Mouse (Mus musculus): ENCODE measurements at regions not wholly inside any gene's neighbourhood (a gene's known extent, or its start where the extent isn't known, plus 50 kb on each side); places are given as distances from the start of the nearest gene placed in this dataset.

- H3K27me3 ChIP-seq (ENCODE audit: control insufficient read depth, insufficient read depth, low read length) = no peaks in the 10 kb centered on the region
- H3K4me3 ChIP-seq (ENCODE audit: low read depth, low read length) = no peak overlapping the region
- no peaks in the 10 kb centered on the region for H3K36me3 ChIP-seq (ENCODE audit: control insufficient read depth, insufficient read depth, low read length)
- H3K27ac ChIP-seq (ENCODE audit: low read depth, low read length) = no peak overlapping the region
- no peak overlapping the region for H3K4me2 ChIP-seq
- no peaks in the 10 kb centered on the region for H3K4me1 ChIP-seq (ENCODE audit: control insufficient read depth, insufficient read depth, low read length)
- no peak for ATAC-seq (replicated peaks; ENCODE audit: insufficient number of reproducible peaks, low FRiP score, low TSS enrichment)
- no peaks in the 10 kb centered on the region for H3K9me3 ChIP-seq (replicated peaks; ENCODE audit: control insufficient read depth, low read length)
- H3K9ac ChIP-seq (ENCODE audit: low read depth, low read length) = no peak overlapping the region
- WGBS (ENCODE audit: insufficient replicate concordance) = 72% methylated on average over 5 of the region's 5 CpGs
Measured at GRCm38 (mm10) chr8:34613138-34613537, 501.6 kb upstream of the Gm10131 start.

GRCm38 (mm10) chr8:34612396-34612795 lies 500.9 kb upstream of the Gm10131 start:
- WGBS (ENCODE audit: insufficient replicate concordance) = 70% methylated on average over 3 of the region's 3 CpGs
- no peaks in the 10 kb centered on the region for H3K27me3 ChIP-seq (ENCODE audit: control insufficient read depth, insufficient read depth, low read length)

GRCm38 (mm10) chr8:34610186-34610585 lies 498.6 kb upstream of the Gm10131 start:
- Histone ChIP-seq H3K9me3 (replicated peaks; ENCODE audit: control insufficient read depth, low read length) (no peaks in the 10 kb centered on the region), H3K4me1 (ENCODE audit: control insufficient read depth, insufficient read depth, low read length) (no peaks in the 10 kb centered on the region), H3K4me2 (no peak overlapping the region), H3K9ac (ENCODE audit: low read depth, low read length) (no peak overlapping the region), H3K36me3 (ENCODE audit: control insufficient read depth, insufficient read depth, low read length) (no peaks in the 10 kb centered on the region), H3K4me3 (ENCODE audit: low read depth, low read length) (no peak overlapping the region), H3K27me3 (ENCODE audit: control insufficient read depth, insufficient read depth, low read length) (no peaks in the 10 kb centered on the region), H3K27ac (ENCODE audit: low read depth, low read length) (no peak overlapping the region)
- ATAC-seq (replicated peaks; ENCODE audit: insufficient number of reproducible peaks, low FRiP score, low TSS enrichment) = no peak

More at GRCm38 (mm10) chr8:34612396-34612795, 500.9 kb upstream of the Gm10131 start:
- Histone ChIP-seq H3K9me3 (replicated peaks; ENCODE audit: control insufficient read depth, low read length) (no peaks in the 10 kb centered on the region), H3K4me1 (ENCODE audit: control insufficient read depth, insufficient read depth, low read length) (no peaks in the 10 kb centered on the region), H3K4me3 (ENCODE audit: low read depth, low read length) (no peak overlapping the region), H3K4me2 (no peak overlapping the region), H3K9ac (ENCODE audit: low read depth, low read length) (no peak overlapping the region), H3K27ac (ENCODE audit: low read depth, low read length) (no peak overlapping the region), H3K36me3 (ENCODE audit: control insufficient read depth, insufficient read depth, low read length) (no peaks in the 10 kb centered on the region)
- ATAC-seq (replicated peaks; ENCODE audit: insufficient number of reproducible peaks, low FRiP score, low TSS enrichment) = no peak

- Histone ChIP-seq H3K4me1 (ENCODE audit: control insufficient read depth, insufficient read depth, low read length) (no peaks in the 10 kb centered on the region), H3K27ac (ENCODE audit: low read depth, low read length) (no peak overlapping the region), H3K27me3 (ENCODE audit: control insufficient read depth, insufficient read depth, low read length) (no peaks in the 10 kb centered on the region), H3K9ac (ENCODE audit: low read depth, low read length) (no peak overlapping the region), H3K36me3 (ENCODE audit: control insufficient read depth, insufficient read depth, low read length) (no peaks in the 10 kb centered on the region), H3K4me2 (no peak overlapping the region), H3K9me3 (replicated peaks; ENCODE audit: control insufficient read depth, low read length) (no peaks in the 10 kb centered on the region), H3K4me3 (ENCODE audit: low read depth, low read length) (no peak overlapping the region)
- WGBS (ENCODE audit: insufficient replicate concordance) = 78% methylated on average over 2 of the region's 2 CpGs
- ATAC-seq (replicated peaks; ENCODE audit: insufficient number of reproducible peaks, low FRiP score, low TSS enrichment) = no peak
Measured at GRCm38 (mm10) chr8:34607426-34607825, 495.9 kb upstream of the Gm10131 start.

GRCm38 (mm10) chr8:34605031-34605430 lies 493.5 kb upstream of the Gm10131 start:
- Histone ChIP-seq H3K27ac (ENCODE audit: low read depth, low read length) (no peak overlapping the region), H3K4me3 (ENCODE audit: low read depth, low read length) (no peak overlapping the region), H3K9me3 (replicated peaks; ENCODE audit: control insufficient read depth, low read length) (no peaks in the 10 kb centered on the region), H3K27me3 (ENCODE audit: control insufficient read depth, insufficient read depth, low read length) (no peaks in the 10 kb centered on the region), H3K4me1 (ENCODE audit: control insufficient read depth, insufficient read depth, low read length) (no peaks in the 10 kb centered on the region), H3K4me2 (no peak overlapping the region), H3K9ac (ENCODE audit: low read depth, low read length) (no peak overlapping the region), H3K36me3 (ENCODE audit: control insufficient read depth, insufficient read depth, low read length) (no peaks in the 10 kb centered on the region)
- WGBS (ENCODE audit: insufficient replicate concordance) = 83% methylated on average over 2 of the region's 2 CpGs
- no peak for ATAC-seq (replicated peaks; ENCODE audit: insufficient number of reproducible peaks, low FRiP score, low TSS enrichment)

- WGBS (ENCODE audit: insufficient replicate concordance) = 59% methylated on average over 2 of the region's 2 CpGs
- H3K36me3 ChIP-seq (ENCODE audit: control insufficient read depth, insufficient read depth, low read length) = no peaks in the 10 kb centered on the region
- H3K27ac ChIP-seq (ENCODE audit: low read depth, low read length) = no peak overlapping the region
- H3K9me3 ChIP-seq (replicated peaks; ENCODE audit: control insufficient read depth, low read length) = no peaks in the 10 kb centered on the region
- no peak overlapping the region for H3K4me2 ChIP-seq
- H3K27me3 ChIP-seq (ENCODE audit: control insufficient read depth, insufficient read depth, low read length) = no peaks in the 10 kb centered on the region
- no peak overlapping the region for H3K9ac ChIP-seq (ENCODE audit: low read depth, low read length)
- H3K4me1 ChIP-seq (ENCODE audit: control insufficient read depth, insufficient read depth, low read length) = no peaks in the 10 kb centered on the region
- ATAC-seq (replicated peaks; ENCODE audit: insufficient number of reproducible peaks, low FRiP score, low TSS enrichment) = no peak
- H3K4me3 ChIP-seq (ENCODE audit: low read depth, low read length) = no peak overlapping the region
Measured at GRCm38 (mm10) chr8:34604581-34604980, 493.0 kb upstream of the Gm10131 start.

- no peaks in the 10 kb centered on the region for H3K9me3 ChIP-seq (replicated peaks; ENCODE audit: control insufficient read depth, low read length)
- no peak overlapping the region for H3K27ac ChIP-seq (ENCODE audit: low read depth, low read length)
- no peak overlapping the region for H3K4me3 ChIP-seq (ENCODE audit: low read depth, low read length)
- no peak overlapping the region for H3K9ac ChIP-seq (ENCODE audit: low read depth, low read length)
- H3K4me1 ChIP-seq (ENCODE audit: control insufficient read depth, insufficient read depth, low read length) = no peaks in the 10 kb centered on the region
- no peaks in the 10 kb centered on the region for H3K36me3 ChIP-seq (ENCODE audit: control insufficient read depth, insufficient read depth, low read length)
- whole genome bisulfite sequencing (ENCODE audit: insufficient replicate concordance) = 77% methylated on average over 3 of the region's 3 CpGs
- no peaks in the 10 kb centered on the region for H3K27me3 ChIP-seq (ENCODE audit: control insufficient read depth, insufficient read depth, low read length)
- H3K4me2 ChIP-seq = no peak overlapping the region
- ATAC-seq (replicated peaks; ENCODE audit: insufficient number of reproducible peaks, low FRiP score, low TSS enrichment) = no peak
Measured at GRCm38 (mm10) chr8:34601426-34601953, 490.0 kb upstream of the Gm10131 start.

- no peak overlapping the region for H3K4me2 ChIP-seq
- no peak for ATAC-seq (replicated peaks; ENCODE audit: insufficient number of reproducible peaks, low FRiP score, low TSS enrichment)
- H3K9ac ChIP-seq (ENCODE audit: low read depth, low read length) = no peak overlapping the region
- H3K4me1 ChIP-seq (ENCODE audit: control insufficient read depth, insufficient read depth, low read length) = no peaks in the 10 kb centered on the region
- H3K27ac ChIP-seq (ENCODE audit: low read depth, low read length) = no peak overlapping the region
- 65% methylated on average over 5 of the region's 5 CpGs for WGBS (ENCODE audit: insufficient replicate concordance)
- H3K36me3 ChIP-seq (ENCODE audit: control insufficient read depth, insufficient read depth, low read length) = no peaks in the 10 kb centered on the region
- no peak overlapping the region for H3K4me3 ChIP-seq (ENCODE audit: low read depth, low read length)
- no peaks in the 10 kb centered on the region for H3K9me3 ChIP-seq (replicated peaks; ENCODE audit: control insufficient read depth, low read length)
- H3K27me3 ChIP-seq (ENCODE audit: control insufficient read depth, insufficient read depth, low read length) = no peaks in the 10 kb centered on the region
Measured at GRCm38 (mm10) chr8:34600880-34601279, 489.3 kb upstream of the Gm10131 start.

- no peaks in the 10 kb centered on the region for H3K4me1 ChIP-seq (ENCODE audit: control insufficient read depth, insufficient read depth, low read length)
- no peaks in the 10 kb centered on the region for H3K9me3 ChIP-seq (replicated peaks; ENCODE audit: control insufficient read depth, low read length)
- ATAC-seq (replicated peaks; ENCODE audit: insufficient number of reproducible peaks, low FRiP score, low TSS enrichment) = no peak
- H3K9ac ChIP-seq (ENCODE audit: low read depth, low read length) = no peak overlapping the region
- H3K27ac ChIP-seq (ENCODE audit: low read depth, low read length) = no peak overlapping the region
- no peaks in the 10 kb centered on the region for H3K36me3 ChIP-seq (ENCODE audit: control insufficient read depth, insufficient read depth, low read length)
- H3K4me2 ChIP-seq = no peak overlapping the region
- 68% methylated on average over 5 of the region's 5 CpGs for WGBS (ENCODE audit: insufficient replicate concordance)
- H3K4me3 ChIP-seq (ENCODE audit: low read depth, low read length) = no peak overlapping the region
- H3K27me3 ChIP-seq (ENCODE audit: control insufficient read depth, insufficient read depth, low read length) = no peaks in the 10 kb centered on the region
Measured at GRCm38 (mm10) chr8:34596593-34596992, 485.1 kb upstream of the Gm10131 start.

All from heart, embryonic 11.5 days (tissue).